Mouse (Mus musculus) hindbrain, embryonic 10.5 days (tissue): Measurements from ENCODE around the gene Gxylt2. TPM values are rescaled to one million over a fixed set of nuclear protein-coding genes. Genes with fewer than 3 reads are reported as not detected.

Experiments
- DNase-seq: peaks from one replicate; pipeline ENCODE4 v3.0.0-alpha.2; 2017; ENCODE audit warnings: low spot score
- H3K27ac ChIP-seq: fragments of 300-500 bp; sonication (generic); 2 replicates; pipeline ENCODE4 v1.5.1; 2016; ENCODE audit warnings: mild to moderate bottlenecking, moderate library complexity
- H3K27me3 ChIP-seq: fragments of 300-500 bp; sonication (generic); 2 replicates; pipeline ENCODE4 v1.6.1; 2016; ENCODE audit warnings: mild to moderate bottlenecking; ENCODE audit not compliant: poor library complexity, insufficient read depth, severe bottlenecking
- H3K36me3 ChIP-seq: fragments of 300-500 bp; sonication (generic); 2 replicates; pipeline ENCODE4 v1.6.1; 2016; ENCODE audit warnings: mild to moderate bottlenecking, moderate library complexity
- H3K4me1 ChIP-seq: fragments of 300-500 bp; sonication (generic); replicated peaks from 2 replicates; pipeline ENCODE4 v1.6.1; 2016; ENCODE audit warnings: mild to moderate bottlenecking
- H3K4me3 ChIP-seq: fragments of 300-500 bp; sonication (generic); 2 replicates; pipeline ENCODE4 v1.5.1; 2016; ENCODE audit warnings: mild to moderate bottlenecking, moderate library complexity
- H3K9me3 ChIP-seq: fragments of 300-500 bp; sonication (generic); 2 replicates; pipeline ENCODE4 v1.6.1; 2016; ENCODE audit warnings: mild to moderate bottlenecking, moderate library complexity
- WGBS: fragments of 180-500 bp; shearing (Covaris S2); methylation state at CpG from one replicate; pipeline ENCODE4 v1.1.7; 2016; 5-methylcytosine and 5-hydroxymethylcytosine counted together
- polyA plus RNA-seq: library from polyadenylated mRNA; unstranded; fragments of >200 nt; fragmentation: Nextera tagmentation; extraction: Ambion mirVana; gene quantifications from 2 replicates; pipeline ENCODE4 v1.2.1, GENCODE M21; 2016

Gene Gxylt2
- polyA plus RNA-seq, 1 experiment from 2014 or later = 3.1 TPM

GRCm38 (mm10) chr6:100789161-100789560, 84.6 kb downstream of the Gxylt2 start:
- Histone ChIP-seq H3K9me3 (peaks cover 9% of the 10 kb centered on the region; the same call in 1 of the 2 replicates), H3K27me3 (no peaks in the 10 kb centered on the region), H3K36me3 (0 out of 2 replicates have a peak, but pooled peaks cover 4% of the 10 kb centered on the region), H3K4me3 (no peak overlapping the region), H3K27ac (no peak overlapping the region), H3K4me1 (no peaks in the 10 kb centered on the region)
- no peak for DNase-seq
- WGBS = 95% methylated on average over 1 of the region's 1 CpGs

DNA sequence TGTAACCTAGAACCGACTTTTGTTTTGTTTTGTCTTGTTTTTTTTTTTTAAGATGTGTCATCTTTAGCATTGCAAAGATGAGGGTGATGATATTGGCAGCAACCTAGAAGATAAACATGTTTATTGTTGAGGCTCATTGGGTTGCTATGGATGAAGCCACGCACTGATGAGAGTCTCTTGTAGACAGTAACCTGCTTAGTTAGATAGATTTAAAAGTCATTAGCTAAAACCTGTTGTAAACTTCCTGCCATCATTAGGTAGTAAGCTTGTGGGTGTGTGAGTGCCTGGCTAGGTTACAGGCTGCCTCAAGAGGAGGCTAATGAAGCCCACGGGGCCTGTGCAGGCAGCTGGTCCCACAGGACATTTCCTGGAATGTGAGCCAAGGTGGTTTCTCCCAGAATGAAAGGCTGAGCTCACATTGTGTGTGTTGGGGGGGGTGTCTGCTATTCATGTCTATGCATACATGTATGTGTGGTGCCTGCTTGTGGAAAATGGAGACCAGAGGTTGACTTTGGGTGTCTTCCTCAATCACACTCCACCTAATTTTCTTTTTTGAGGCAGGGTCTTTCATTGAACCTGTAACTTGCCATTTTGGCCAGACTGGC, 87.6 kb downstream of the Gxylt2 start:
- H3K4me3 ChIP-seq = no peak overlapping the region
- no peak for DNase-seq
- no peaks in the 10 kb centered on the region for H3K36me3 ChIP-seq
- no peaks in the 10 kb centered on the region for H3K27me3 ChIP-seq
- H3K27ac ChIP-seq = no peak overlapping the region
- H3K4me1 ChIP-seq = no peaks in the 10 kb centered on the region
- 0 out of 2 replicates have a peak, but pooled peaks cover 2% of the 10 kb centered on the region for H3K9me3 ChIP-seq
- 84% methylated on average over 3 of the region's 3 CpGs for WGBS

DNA sequence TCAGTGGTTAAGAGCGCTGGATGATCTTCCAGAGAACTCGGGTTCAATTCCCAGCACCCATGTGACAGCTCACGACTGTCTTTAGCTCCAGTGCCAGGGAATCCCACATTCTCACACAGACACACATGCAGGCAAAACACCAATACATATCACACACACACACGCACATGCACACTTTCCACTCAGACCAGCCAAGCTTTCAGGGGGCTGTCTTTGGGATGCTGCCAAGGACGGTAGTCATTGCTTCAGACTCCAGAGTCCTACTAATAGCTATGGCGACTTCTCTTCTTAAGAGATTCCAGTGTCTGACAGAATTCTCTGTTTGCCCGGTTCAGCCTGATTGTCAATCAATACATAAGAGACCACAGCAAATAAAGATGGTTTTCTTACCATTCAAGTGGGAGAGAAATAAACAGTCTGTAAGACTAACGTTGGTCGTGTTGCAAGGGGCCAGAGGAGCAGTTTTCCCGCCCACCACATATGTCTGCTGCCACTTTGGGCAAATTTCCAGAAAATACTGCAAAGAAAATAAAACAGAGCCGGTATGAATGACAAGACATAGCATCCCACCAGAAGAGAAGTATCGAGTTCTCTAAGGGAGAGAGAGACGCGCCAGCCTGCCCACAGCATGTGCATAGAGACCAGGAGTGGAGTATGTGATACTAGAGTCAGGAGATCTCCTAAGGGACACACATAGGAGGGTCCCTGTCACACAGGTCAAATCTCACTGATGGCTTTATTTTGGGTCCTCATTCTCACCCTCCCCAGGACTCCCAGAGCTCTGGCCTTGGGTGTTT, 88.6 kb downstream of the Gxylt2 start:
- WGBS = 85% methylated on average over 14 of the region's 14 CpGs
- Histone ChIP-seq H3K4me3 (no peak overlapping the region), H3K4me1 (no peaks in the 10 kb centered on the region), H3K9me3 (no peaks in the 10 kb centered on the region), H3K27me3 (no peaks in the 10 kb centered on the region), H3K36me3 (no peaks in the 10 kb centered on the region), H3K27ac (no peak overlapping the region)
- no peak for DNase-seq

DNA sequence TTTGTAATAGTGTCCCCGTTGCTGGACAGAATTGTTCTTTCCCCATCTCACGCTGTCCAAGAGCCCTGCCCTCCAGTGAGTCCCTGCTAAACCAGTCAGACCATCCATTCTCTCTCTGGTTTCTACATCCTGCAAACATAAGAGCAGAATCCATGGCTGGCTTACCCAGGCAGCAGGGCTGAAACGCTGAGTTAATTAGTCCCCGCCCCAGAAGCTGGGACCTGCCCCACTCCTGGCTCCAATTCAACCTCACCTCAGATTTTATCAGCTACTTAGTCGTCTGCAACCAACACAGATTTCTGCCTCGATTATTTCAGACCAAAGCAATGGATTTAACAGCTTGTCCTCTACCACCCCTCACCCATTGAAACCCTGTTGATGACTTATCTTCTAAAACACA, 91.3 kb downstream of the Gxylt2 start:
- H3K27me3 ChIP-seq = no peaks in the 10 kb centered on the region
- no peaks in the 10 kb centered on the region for H3K4me1 ChIP-seq
- no peaks in the 10 kb centered on the region for H3K9me3 ChIP-seq
- H3K4me3 ChIP-seq = no peak overlapping the region
- no peak overlapping the region for H3K27ac ChIP-seq
- DNase-seq = no peak
- H3K36me3 ChIP-seq = no peaks in the 10 kb centered on the region
- 67% methylated on average over 6 of the region's 6 CpGs for WGBS

DNA sequence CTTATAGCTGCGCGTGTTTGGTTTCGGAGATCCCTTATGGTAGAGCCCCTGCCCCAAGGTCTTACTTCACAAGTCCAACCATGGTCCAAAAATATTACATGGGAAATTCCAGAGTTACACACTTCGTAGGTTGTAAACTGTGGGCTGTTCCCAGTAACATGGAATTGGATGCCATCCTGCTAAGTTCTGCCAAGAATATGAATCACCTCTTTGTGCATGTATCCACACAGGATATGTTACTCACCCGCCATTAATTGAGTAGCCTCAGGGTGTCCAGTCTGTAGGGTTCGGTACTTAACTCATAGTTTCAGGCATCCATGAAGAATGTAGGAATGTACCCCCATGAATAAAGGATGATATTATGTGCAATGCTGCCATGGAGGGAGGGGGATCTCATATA, 94.8 kb downstream of the Gxylt2 start:
- DNase-seq = no peak
- 89% methylated on average over 6 of the region's 6 CpGs for WGBS
- Histone ChIP-seq H3K9me3 (no peaks in the 10 kb centered on the region), H3K27me3 (no peaks in the 10 kb centered on the region), H3K4me3 (no peak overlapping the region), H3K4me1 (no peaks in the 10 kb centered on the region), H3K27ac (no peak overlapping the region), H3K36me3 (no peaks in the 10 kb centered on the region)

- H3K27me3 ChIP-seq = no peaks in the 10 kb centered on the region
- H3K36me3 ChIP-seq = no peaks in the 10 kb centered on the region
- no peak overlapping the region for H3K4me3 ChIP-seq
- DNase-seq = no peak
- no peaks in the 10 kb centered on the region for H3K4me1 ChIP-seq
- H3K27ac ChIP-seq = no peak overlapping the region
- 93% methylated on average over 4 of the region's 4 CpGs for WGBS
- H3K9me3 ChIP-seq = no peaks in the 10 kb centered on the region
Measured at GRCm38 (mm10) chr6:100799766-100800165, 95.2 kb downstream of the Gxylt2 start.

DNA sequence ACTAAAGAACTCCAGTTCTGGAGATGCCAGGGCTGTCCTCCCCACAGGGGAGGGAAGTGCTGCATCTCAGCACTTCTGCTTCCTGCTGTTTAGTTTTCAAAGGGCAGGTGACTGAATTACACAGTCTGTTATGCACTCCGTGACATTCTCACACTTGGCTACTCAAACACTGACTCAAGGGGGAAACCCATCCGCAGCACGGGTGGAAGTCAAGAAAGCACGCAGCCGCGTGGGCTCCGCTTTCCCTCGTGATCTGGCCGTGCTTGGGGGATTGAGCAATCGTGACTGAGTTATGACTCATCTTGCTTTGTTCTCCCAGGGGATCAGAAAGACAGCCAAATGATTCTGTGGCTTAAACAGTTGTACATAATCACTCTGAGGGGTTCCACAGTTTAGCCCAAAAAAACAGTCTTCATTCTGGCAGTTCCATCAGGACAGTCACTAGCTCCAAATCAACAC, 96.0 kb downstream of the Gxylt2 start:
- Histone ChIP-seq H3K27me3 (no peaks in the 10 kb centered on the region), H3K9me3 (no peaks in the 10 kb centered on the region), H3K4me1 (no peaks in the 10 kb centered on the region), H3K36me3 (no peaks in the 10 kb centered on the region), H3K4me3 (no peak overlapping the region), H3K27ac (no peak overlapping the region)
- 75% methylated on average over 10 of the region's 10 CpGs for WGBS
- no peak for DNase-seq

DNA sequence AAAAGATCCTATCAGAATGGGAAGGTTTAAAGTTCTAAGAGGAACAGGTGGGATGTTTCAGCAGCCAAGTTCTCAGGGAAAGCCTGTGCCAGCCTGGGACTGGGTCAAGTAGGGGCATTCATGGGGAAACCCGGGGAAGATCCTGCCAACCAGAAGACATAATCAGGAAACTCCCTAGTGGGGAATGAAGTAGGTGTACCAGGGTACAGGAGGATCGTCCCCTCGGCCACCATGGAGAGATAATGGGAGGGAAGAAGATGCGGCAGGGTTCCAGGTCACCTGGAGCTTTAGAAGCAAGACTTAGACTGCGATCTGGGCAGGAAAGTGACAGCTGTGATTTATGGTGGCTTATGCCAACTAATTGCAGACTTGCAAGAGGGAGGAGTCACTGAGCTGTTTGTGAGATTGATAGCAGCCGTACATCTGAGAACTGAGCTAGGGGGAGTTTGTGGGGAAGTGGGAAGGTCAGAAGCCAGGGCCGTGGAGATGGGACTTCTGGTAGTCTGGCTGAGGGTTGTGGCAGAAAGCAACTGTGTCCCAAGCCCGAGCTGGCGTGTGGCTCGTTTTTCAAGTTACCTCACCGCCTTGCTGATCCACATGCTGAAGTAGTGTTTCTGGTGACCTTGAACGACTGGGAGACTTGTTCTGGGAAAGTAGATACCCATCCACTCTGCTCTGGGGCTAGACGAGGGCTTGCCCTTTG, 98.0 kb downstream of the Gxylt2 start:
- no peaks in the 10 kb centered on the region for H3K9me3 ChIP-seq
- no peaks in the 10 kb centered on the region for H3K4me1 ChIP-seq
- 76% methylated on average over 13 of the region's 13 CpGs for WGBS
- H3K36me3 ChIP-seq = no peaks in the 10 kb centered on the region
- no peak overlapping the region for H3K27ac ChIP-seq
- no peak overlapping the region for H3K4me3 ChIP-seq
- DNase-seq = no peak
- H3K27me3 ChIP-seq = no peaks in the 10 kb centered on the region

- WGBS = 93% methylated on average over 3 of the region's 3 CpGs
- Histone ChIP-seq H3K27me3 (no peaks in the 10 kb centered on the region), H3K4me3 (no peak overlapping the region), H3K9me3 (no peaks in the 10 kb centered on the region), H3K36me3 (no peaks in the 10 kb centered on the region), H3K4me1 (no peaks in the 10 kb centered on the region), H3K27ac (no peak overlapping the region)
- DNase-seq = no peak
Measured at GRCm38 (mm10) chr6:100803250-100803649, 98.7 kb downstream of the Gxylt2 start.

DNA sequence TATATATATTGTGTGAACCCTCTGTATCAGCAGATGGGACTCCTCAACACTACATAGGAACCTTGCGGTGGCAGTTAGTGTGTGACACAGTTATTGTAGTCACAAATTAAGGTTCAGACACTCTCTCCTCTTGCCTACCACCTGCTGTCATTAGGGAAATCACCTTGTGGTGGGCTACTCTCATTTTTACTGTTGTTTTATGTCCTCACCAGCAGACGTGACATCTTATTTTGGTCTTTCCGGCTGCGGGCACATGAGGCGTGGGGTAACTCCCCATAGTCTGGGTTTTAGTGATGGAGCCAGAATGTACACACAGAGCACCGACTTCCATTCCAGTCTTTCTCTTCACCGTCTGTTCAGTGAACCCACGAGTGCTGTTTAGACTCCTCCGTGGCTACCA, 102.7 kb downstream of the Gxylt2 start:
- H3K4me3 ChIP-seq = no peak overlapping the region
- H3K27me3 ChIP-seq = no peaks in the 10 kb centered on the region
- no peak overlapping the region for H3K27ac ChIP-seq
- no peaks in the 10 kb centered on the region for H3K4me1 ChIP-seq
- no peak for DNase-seq
- 90% methylated on average over 9 of the region's 9 CpGs for WGBS
- H3K36me3 ChIP-seq = no peaks in the 10 kb centered on the region
- no peaks in the 10 kb centered on the region for H3K9me3 ChIP-seq

GRCm38 (mm10) chr6:100807746-100808145, 103.2 kb downstream of the Gxylt2 start:
- Histone ChIP-seq H3K36me3 (no peaks in the 10 kb centered on the region), H3K4me3 (no peak overlapping the region), H3K27ac (no peak overlapping the region), H3K27me3 (no peaks in the 10 kb centered on the region), H3K4me1 (no peaks in the 10 kb centered on the region), H3K9me3 (no peaks in the 10 kb centered on the region)
- 71% methylated on average over 1 of the region's 1 CpGs for WGBS
- DNase-seq = no peak

GRCm38 (mm10) chr6:100808221-100808778, 103.8 kb downstream of the Gxylt2 start:
- no peaks in the 10 kb centered on the region for H3K4me1 ChIP-seq
- 90% methylated on average over 6 of the region's 6 CpGs for WGBS
- no peak for DNase-seq
- no peaks in the 10 kb centered on the region for H3K9me3 ChIP-seq
- no peak overlapping the region for H3K4me3 ChIP-seq
- H3K36me3 ChIP-seq = no peaks in the 10 kb centered on the region
- no peak overlapping the region for H3K27ac ChIP-seq
- H3K27me3 ChIP-seq = no peaks in the 10 kb centered on the region

- H3K9me3 ChIP-seq = no peaks in the 10 kb centered on the region
- no peak overlapping the region for H3K27ac ChIP-seq
- H3K4me3 ChIP-seq = no peak overlapping the region
- WGBS = 88% methylated on average over 4 of the region's 4 CpGs
- H3K27me3 ChIP-seq = no peaks in the 10 kb centered on the region
- no peaks in the 10 kb centered on the region for H3K4me1 ChIP-seq
- DNase-seq = no peak
- no peaks in the 10 kb centered on the region for H3K36me3 ChIP-seq
Measured at GRCm38 (mm10) chr6:100810117-100810516, 105.6 kb downstream of the Gxylt2 start.
